Mouse (Mus musculus) kidney, embryonic 16.5 days (tissue): ENCODE data around the gene Cd81. TPM values are rescaled to one million over a fixed set of nuclear protein-coding genes. Genes with fewer than 3 reads are reported as not detected.

ENCODE experiments used
- ATAC-seq: fragments of 200-750 bp; cut with Nextera tagmentation; 2 replicates; pipeline ENCODE4 v1.8.0; 2017; ENCODE audit warnings: moderate TSS enrichment; ENCODE audit not compliant: low FRiP score, low TSS enrichment
- H3K27ac ChIP-seq: fragments of 300-500 bp; sonication (generic); 2 replicates; pipeline ENCODE4 v1.5.1; 2014; ENCODE audit warnings: low read length
- H3K27me3 ChIP-seq: fragments of 300-500 bp; sonication (generic); 2 replicates; pipeline ENCODE4 v1.6.1; 2014; ENCODE audit warnings: low read length, control low read depth, mixed read lengths; ENCODE audit not compliant: insufficient read depth
- H3K36me3 ChIP-seq: fragments of 300-500 bp; sonication (generic); 2 replicates; pipeline ENCODE4 v1.6.1; 2014; ENCODE audit warnings: low read length, control low read depth, mixed read lengths; ENCODE audit not compliant: insufficient read depth
- H3K4me1 ChIP-seq: fragments of 300-500 bp; sonication (generic); 2 replicates; pipeline ENCODE4 v1.6.1; 2014; ENCODE audit warnings: low read length, control low read depth, mixed read lengths; ENCODE audit not compliant: insufficient read depth
- H3K4me2 ChIP-seq: fragments of 300-500 bp; sonication (generic); replicated peaks from 2 replicates; pipeline ENCODE4 v1.6.1; 2014; ENCODE audit warnings: low read depth, low read length
- H3K4me3 ChIP-seq: fragments of 300-500 bp; sonication (generic); 2 replicates; pipeline ENCODE4 v1.5.1; 2014; ENCODE audit warnings: mild to moderate bottlenecking, low read length
- H3K9ac ChIP-seq: fragments of 300-500 bp; sonication (generic); replicated peaks from 2 replicates; pipeline ENCODE4 v1.6.1; 2014; ENCODE audit warnings: low read length
- H3K9me3 ChIP-seq: fragments of 300-500 bp; sonication (generic); 2 replicates; pipeline ENCODE4 v1.6.1; 2016; ENCODE audit warnings: low read length, control low read depth
- WGBS: fragments of 180-500 bp; shearing (Covaris S2); extraction: QIAGEN DNeasy Blood & Tissue Kit; methylation state at CpG from one replicate; pipeline ENCODE4 v1.1.7; 2014; 5-methylcytosine and 5-hydroxymethylcytosine counted together
- polyA plus RNA-seq: library from polyadenylated mRNA; unstranded; fragments of >200 nt; fragmentation: Nextera tagmentation; extraction: Ambion mirVana; gene quantifications from 2 replicates; pipeline ENCODE4 v1.2.1, GENCODE M21; 2015

The Cd81 gene
- polyA plus RNA-seq, 1 experiment from 2014 or later: 698 TPM

- Histone ChIP-seq H3K4me1 (peaks cover 46% of the 10 kb centered on the region), H3K36me3 (no peaks in the 10 kb centered on the region), H3K4me3 (no peak overlapping the region), H3K9me3 (no peaks in the 10 kb centered on the region), H3K9ac (0 out of 2 replicates have a peak overlapping the region, but pooled peaks have one; percentile 22), H3K27me3 (no peaks in the 10 kb centered on the region), H3K27ac (peak overlapping the region; percentile 96), H3K4me2 (no peak overlapping the region)
- 87% methylated on average over 4 of the region's 4 CpGs for WGBS
- no peak for ATAC-seq
Observed at GRCm38 (mm10) chr7:143009996-143010395, 42.5 kb upstream of the Cd81 start.

GRCm38 (mm10) chr7:143011226-143011625 is 41.3 kb upstream of the Cd81 start:
- peaks cover 51% of the 10 kb centered on the region for H3K4me1 ChIP-seq
- no peaks in the 10 kb centered on the region for H3K36me3 ChIP-seq
- H3K9me3 ChIP-seq: no peaks in the 10 kb centered on the region
- 83% methylated on average over 1 of the region's 1 CpGs for WGBS
- H3K4me2 ChIP-seq: no peak overlapping the region
- H3K27ac ChIP-seq: no peak overlapping the region
- H3K27me3 ChIP-seq: no peaks in the 10 kb centered on the region
- H3K9ac ChIP-seq: no peak overlapping the region
- H3K4me3 ChIP-seq: no peak overlapping the region
- ATAC-seq: no peak

GRCm38 (mm10) chr7:143012230-143012875 is 40.2 kb upstream of the Cd81 start:
- ATAC-seq: no peak
- Histone ChIP-seq H3K36me3 (no peaks in the 10 kb centered on the region), H3K9ac (no peak overlapping the region), H3K4me3 (no peak overlapping the region), H3K4me2 (no peak overlapping the region), H3K9me3 (no peaks in the 10 kb centered on the region), H3K4me1 (peaks cover 58% of the 10 kb centered on the region), H3K27me3 (no peaks in the 10 kb centered on the region), H3K27ac (no peak overlapping the region; the same call in 1 of the 2 replicates)
- 60% methylated on average over 5 of the region's 5 CpGs for WGBS

GRCm38 (mm10) chr7:143013420-143014178 is 38.9 kb upstream of the Cd81 start:
- H3K4me3 ChIP-seq: no peak overlapping the region
- no peak overlapping the region for H3K9ac ChIP-seq
- H3K36me3 ChIP-seq: no peaks in the 10 kb centered on the region
- no peaks in the 10 kb centered on the region for H3K9me3 ChIP-seq
- H3K27ac ChIP-seq: no peak overlapping the region
- WGBS: 80% methylated on average over 8 of the region's 8 CpGs
- no peak for ATAC-seq
- peaks cover 46% of the 10 kb centered on the region for H3K4me1 ChIP-seq
- H3K27me3 ChIP-seq: no peaks in the 10 kb centered on the region
- no peak overlapping the region for H3K4me2 ChIP-seq

GRCm38 (mm10) chr7:143014862-143015659 is 37.5 kb upstream of the Cd81 start:
- H3K9ac ChIP-seq: no peak overlapping the region
- no peak for ATAC-seq
- no peaks in the 10 kb centered on the region for H3K9me3 ChIP-seq
- H3K4me1 ChIP-seq: peaks cover 32% of the 10 kb centered on the region
- H3K27ac ChIP-seq: peak overlapping the region; percentile 81
- no peak overlapping the region for H3K4me2 ChIP-seq
- no peak overlapping the region for H3K4me3 ChIP-seq
- no peaks in the 10 kb centered on the region for H3K36me3 ChIP-seq
- H3K27me3 ChIP-seq: no peaks in the 10 kb centered on the region
- 81% methylated on average over 7 of the region's 7 CpGs for WGBS

- 25% methylated on average over 1 of the region's 1 CpGs for WGBS
- no peaks in the 10 kb centered on the region for H3K27me3 ChIP-seq
- H3K4me2 ChIP-seq: no peak overlapping the region
- no peaks in the 10 kb centered on the region for H3K36me3 ChIP-seq
- no peak overlapping the region for H3K4me3 ChIP-seq
- no peak overlapping the region for H3K9ac ChIP-seq
- peak overlapping the region; percentile 85 for H3K27ac ChIP-seq
- ATAC-seq: peak; percentile 82
- H3K9me3 ChIP-seq: no peaks in the 10 kb centered on the region
- peaks cover 32% of the 10 kb centered on the region for H3K4me1 ChIP-seq
Observed at GRCm38 (mm10) chr7:143015755-143016423, 36.6 kb upstream of the Cd81 start.

- Histone ChIP-seq H3K4me2 (no peak overlapping the region), H3K9me3 (no peaks in the 10 kb centered on the region), H3K27ac (peak overlapping the region; percentile 85), H3K4me1 (peaks cover 32% of the 10 kb centered on the region), H3K27me3 (no peaks in the 10 kb centered on the region), H3K36me3 (no peaks in the 10 kb centered on the region), H3K4me3 (no peak overlapping the region), H3K9ac (no peak overlapping the region)
- peak; percentile 12; the same call in 1 of the 2 replicates for ATAC-seq
- 50% methylated on average over 9 of the region's 9 CpGs for WGBS
Observed at GRCm38 (mm10) chr7:143016424-143017142, 36.0 kb upstream of the Cd81 start.

GRCm38 (mm10) chr7:143017181-143017580 is 35.4 kb upstream of the Cd81 start:
- no peak overlapping the region for H3K4me3 ChIP-seq
- no peak overlapping the region for H3K27ac ChIP-seq
- no peak overlapping the region for H3K9ac ChIP-seq
- H3K36me3 ChIP-seq: no peaks in the 10 kb centered on the region
- H3K9me3 ChIP-seq: no peaks in the 10 kb centered on the region
- H3K4me1 ChIP-seq: peaks cover 28% of the 10 kb centered on the region
- 0 out of 2 replicates have a peak, but pooled peaks have one; percentile 9 for ATAC-seq
- no peak overlapping the region for H3K4me2 ChIP-seq
- 69% methylated on average over 4 of the region's 4 CpGs for WGBS
- H3K27me3 ChIP-seq: no peaks in the 10 kb centered on the region

- Histone ChIP-seq H3K9me3 (no peaks in the 10 kb centered on the region), H3K36me3 (no peaks in the 10 kb centered on the region), H3K9ac (no peak overlapping the region), H3K4me2 (no peak overlapping the region), H3K27me3 (no peaks in the 10 kb centered on the region), H3K4me3 (no peak overlapping the region), H3K4me1 (peaks cover 20% of the 10 kb centered on the region), H3K27ac (no peak overlapping the region)
- ATAC-seq: no peak
Observed at GRCm38 (mm10) chr7:143020040-143020439, 32.5 kb upstream of the Cd81 start.
